Comparison of ENCODE assay signal across 8 mouse cellular contexts in genomic region chr16:65562864-65563206, GRCm38 (mm10). TPM values are rescaled to one million over a fixed set of nuclear protein-coding genes. Genes with fewer than 3 reads are reported as not detected.
DNase-seq lines count a peak whose midpoint lies in the region; ATAC-seq and TF ChIP-seq lines count a peak whose summit lies in the region.

No protein-coding gene starts in this region.

- H3K27me3 ChIP-seq in neural tube, embryonic 11.5 days (ENCODE audit: control insufficient read depth, insufficient read depth, low read length), result no peaks in the 10 kb centered on the region
- H3K27me3 ChIP-seq in limb, embryonic 14.5 days (ENCODE audit: control insufficient read depth, insufficient read depth, low read length), result no peaks in the 10 kb centered on the region
- no peaks in the 10 kb centered on the region for H3K27me3 ChIP-seq in stomach, embryonic 15.5 days (replicated peaks)

- ATAC-seq in cerebellum, adult (ENCODE audit: insufficient number of reproducible peaks, low FRiP score, low TSS enrichment), result peak; percentile 82
- ATAC-seq in neural tube, embryonic 11.5 days (ENCODE audit: insufficient read depth, low FRiP score, low TSS enrichment), result peak; percentile 53; the same call in 1 of the 2 replicates
- peak; percentile 36 for ATAC-seq in limb, embryonic 14.5 days (ENCODE audit: low FRiP score, low read depth)
- ATAC-seq in stomach, embryonic 15.5 days (ENCODE audit: insufficient read depth, low FRiP score, low read depth), result peak; percentile 45

- no peaks in the 10 kb centered on the region for H3K36me3 ChIP-seq in neural tube, embryonic 11.5 days (ENCODE audit: control insufficient read depth, insufficient read depth, low read length)
- H3K36me3 ChIP-seq in limb, embryonic 14.5 days (ENCODE audit: control insufficient read depth, insufficient read depth, low read length), result no peaks in the 10 kb centered on the region
- no peaks in the 10 kb centered on the region for H3K36me3 ChIP-seq in stomach, embryonic 15.5 days

- DNase-seq in cerebellum, postnatal 4 days (ENCODE audit: low spot score in 2 of 2), result no peak
- DNase-seq in neural tube, embryonic 11.5 days (ENCODE audit: low spot score), result no peak
- no peak for DNase-seq in neural tube, embryonic 10.5 days (ENCODE audit: extremely low spot score, low spot score)
- no peak for DNase-seq in limb, embryonic 14.5 days (ENCODE audit: low spot score)
- DNase-seq in B cell, adult 2 months, result no peak
- DNase-seq in frontal cortex, postnatal 10 days (ENCODE audit: low spot score in 2 of 2), result no peak

- peak overlapping the region; percentile 91 for H3K4me2 ChIP-seq in neural tube, embryonic 11.5 days (ENCODE audit: low read depth)
- peak overlapping the region; percentile 55 for H3K4me2 ChIP-seq in limb, embryonic 14.5 days (replicated peaks; ENCODE audit: low read depth, low read length, severe bottlenecking)
- H3K4me2 ChIP-seq in stomach, embryonic 15.5 days, result peak overlapping the region; percentile 74

- WGBS in neural tube, embryonic 11.5 days, result 0% methylated on average over 10 of the region's 10 CpGs
- WGBS in limb, embryonic 14.5 days, result under 1% methylated on average over 10 of the region's 10 CpGs
- under 1% methylated on average over 10 of the region's 10 CpGs for WGBS in stomach, embryonic 15.5 days

- peak overlapping the region; percentile 78 for H3K9ac ChIP-seq in neural tube, embryonic 11.5 days (ENCODE audit: low read length)
- H3K9ac ChIP-seq in limb, embryonic 14.5 days (ENCODE audit: low read depth, low read length, severe bottlenecking), result peak overlapping the region; percentile 89
- peak overlapping the region; percentile 97; the same call in 1 of the 2 replicates for H3K9ac ChIP-seq in stomach, embryonic 15.5 days

- peak overlapping the region; percentile 92 for H3K4me3 ChIP-seq in neural tube, embryonic 11.5 days (ENCODE audit: low read depth, low read length)
- peak overlapping the region; percentile 82 for H3K4me3 ChIP-seq in limb, embryonic 14.5 days (replicated peaks; ENCODE audit: low read length)
- peak overlapping the region; percentile 98 for H3K4me3 ChIP-seq in stomach, embryonic 15.5 days (replicated peaks)

- H3K4me1 ChIP-seq in neural tube, embryonic 11.5 days (ENCODE audit: control insufficient read depth, insufficient read depth, low read length), result 0 out of 2 replicates have a peak, but pooled peaks cover 2% of the 10 kb centered on the region
- peaks cover 4% of the 10 kb centered on the region; the same call in 1 of the 2 replicates for H3K4me1 ChIP-seq in limb, embryonic 14.5 days (ENCODE audit: control insufficient read depth, insufficient read depth, low read length)
- H3K4me1 ChIP-seq in stomach, embryonic 15.5 days, result peaks cover 4% of the 10 kb centered on the region; the same call in 1 of the 2 replicates

- H3K27ac ChIP-seq in neural tube, embryonic 11.5 days (ENCODE audit: low read depth, low read length), result no peak overlapping the region
- H3K27ac ChIP-seq in limb, embryonic 14.5 days (replicated peaks; ENCODE audit: low read depth, low read length), result no peak overlapping the region
- H3K27ac ChIP-seq in stomach, embryonic 15.5 days, result no peak overlapping the region

- no peaks in the 10 kb centered on the region for H3K9me3 ChIP-seq in neural tube, embryonic 11.5 days (ENCODE audit: control insufficient read depth, low read length)
- no peaks in the 10 kb centered on the region for H3K9me3 ChIP-seq in limb, embryonic 14.5 days (ENCODE audit: control insufficient read depth, low read length)
- no peaks in the 10 kb centered on the region for H3K9me3 ChIP-seq in stomach, embryonic 15.5 days

- TF ChIP-seq POLR2A in limb, embryonic 14.5 days (IDR thresholded peaks at IDR 0.05; ENCODE audit: borderline replicate concordance, extremely low read depth, insufficient read depth, insufficient read length), result no peak

RNA-seq across cellular contexts. Expression of gene Chmp2b, which starts 0.3 kb away (rescaled TPM):
- 55.9 and 64.5 TPM in 2 replicates for polyA plus RNA-seq in neural tube, embryonic 11.5 days (2014; fragmentation: Nextera tagmentation; extraction: Ambion mirVana)
- polyA plus RNA-seq in limb, embryonic 14.5 days (2012; rRNA removed), result 38.4 and 51.4 TPM in 2 replicates
- polyA plus RNA-seq in limb, embryonic 14.5 days (2014; fragmentation: Nextera tagmentation; extraction: Ambion mirVana), result 109 and 129 TPM in 2 replicates
- polyA plus RNA-seq in stomach, embryonic 15.5 days (2015; fragmentation: Nextera tagmentation; extraction: Ambion mirVana), result 107 and 110 TPM in 2 replicates

RNA-seq across cellular contexts. Expression of gene Pou1f1, which starts 42.5 kb away (rescaled TPM):
- polyA plus RNA-seq in neural tube, embryonic 11.5 days (2014; fragmentation: Nextera tagmentation; extraction: Ambion mirVana), result not detected in 2 replicates
- polyA plus RNA-seq in limb, embryonic 14.5 days (2012; rRNA removed), result 0.15 and 0.29 TPM in 2 replicates
- 0.25 and 0.30 TPM in 2 replicates for polyA plus RNA-seq in limb, embryonic 14.5 days (2014; fragmentation: Nextera tagmentation; extraction: Ambion mirVana)
- polyA plus RNA-seq in stomach, embryonic 15.5 days (2015; fragmentation: Nextera tagmentation; extraction: Ambion mirVana), result not detected in 2 replicates
